Mouse (Mus musculus): Measurements from ENCODE around the gene Tmem220. TPM values are rescaled to one million over a fixed set of nuclear protein-coding genes. Genes with fewer than 3 reads are reported as not detected.
A peak's percentile ranks its signal among the peaks of the same experiment; 100 is the strongest.

Tmem220 gene
- polyA plus RNA-seq (2016; fragmentation: Nextera tagmentation; extraction: Ambion mirVana) = 0.46 and 0.81 TPM in 2 replicates

- peaks cover 15% of the 10 kb centered on the region for H3K4me1 ChIP-seq
- ATAC-seq (ENCODE audit: low FRiP score) = peak; percentile 96
- WGBS = 2% methylated on average over 29 of the region's 35 CpGs
- H3K4me3 ChIP-seq (replicated peaks) = peak within 1 kb of the TSS; percentile 42
- no peaks in the 10 kb centered on the region for H3K36me3 ChIP-seq (replicated peaks)
- H3K4me2 ChIP-seq = peak within 1 kb of the TSS; percentile 69
- H3K9me3 ChIP-seq = no peaks in the 10 kb centered on the region
- no peak within 1 kb of the TSS for H3K27ac ChIP-seq
- H3K9ac ChIP-seq = peak within 1 kb of the TSS; percentile 56
- H3K27me3 ChIP-seq = peaks cover 13% of the 10 kb centered on the region; the same call in 1 of the 2 replicates
These were observed at the start of gene Tmem220 for GRCm38 (mm10) chr11:67024867-67025477. Tmem220 (plus strand) TSS chr11:67025154.

- no peak overlapping the region for H3K27ac ChIP-seq
- no peak overlapping the region for H3K4me2 ChIP-seq
- no peak overlapping the region for H3K9ac ChIP-seq
- 90% methylated on average over 7 of the region's 7 CpGs for WGBS
- H3K36me3 ChIP-seq (replicated peaks) = no peaks in the 10 kb centered on the region
- H3K9me3 ChIP-seq = peaks cover 6% of the 10 kb centered on the region; the same call in 1 of the 2 replicates
- no peaks in the 10 kb centered on the region for H3K27me3 ChIP-seq
- ATAC-seq (ENCODE audit: low FRiP score) = no peak
- no peaks in the 10 kb centered on the region for H3K4me1 ChIP-seq
- H3K4me3 ChIP-seq (replicated peaks) = no peak overlapping the region
These were observed 49.2 kb upstream of the Tmem220 start for GRCm38 (mm10) chr11:66975606-66976330.

- H3K36me3 ChIP-seq (replicated peaks) = no peaks in the 10 kb centered on the region
- no peak overlapping the region for H3K27ac ChIP-seq
- no peak overlapping the region for H3K4me2 ChIP-seq
- 0 out of 2 replicates have a peak, but pooled peaks cover 1% of the 10 kb centered on the region for H3K27me3 ChIP-seq
- no peak overlapping the region for H3K9ac ChIP-seq
- no peak overlapping the region for H3K4me3 ChIP-seq (replicated peaks)
- H3K4me1 ChIP-seq = peaks cover 21% of the 10 kb centered on the region
- H3K9me3 ChIP-seq = no peaks in the 10 kb centered on the region
- ATAC-seq (ENCODE audit: low FRiP score) = no peak
- WGBS = 87% methylated on average over 15 of the region's 15 CpGs
These were observed 43.4 kb upstream of the Tmem220 start for GRCm38 (mm10) chr11:66981336-66982115.

DNA sequence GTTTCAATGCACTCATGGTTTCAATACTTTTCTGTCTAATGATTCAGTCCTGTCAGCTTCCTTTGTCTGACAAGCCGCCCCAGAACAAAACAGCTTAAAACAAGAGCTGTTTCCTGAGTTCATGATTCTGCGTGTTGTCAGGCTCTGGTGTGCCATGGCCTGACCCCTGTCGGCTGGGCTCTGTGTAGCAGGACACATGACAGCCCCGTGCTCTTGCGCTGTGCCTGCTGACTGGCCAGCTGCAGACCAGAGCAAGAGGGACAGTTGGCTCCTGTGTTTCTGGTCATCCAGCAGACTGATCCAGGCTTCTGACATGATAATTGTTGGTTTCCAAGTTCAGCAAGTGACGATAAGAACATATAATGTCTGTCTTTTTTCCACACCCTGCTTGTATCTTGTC lies 42.2 kb upstream of the Tmem220 start:
- H3K4me1 ChIP-seq = peaks cover 21% of the 10 kb centered on the region
- no peak for ATAC-seq (ENCODE audit: low FRiP score)
- H3K27me3 ChIP-seq = 0 out of 2 replicates have a peak, but pooled peaks cover 3% of the 10 kb centered on the region
- no peak overlapping the region; the same call in 1 of the 2 replicates for H3K27ac ChIP-seq
- no peak overlapping the region for H3K4me3 ChIP-seq (replicated peaks)
- no peak overlapping the region for H3K9ac ChIP-seq
- WGBS = 41% methylated on average over 6 of the region's 6 CpGs
- H3K9me3 ChIP-seq = no peaks in the 10 kb centered on the region
- no peak overlapping the region for H3K4me2 ChIP-seq
- H3K36me3 ChIP-seq (replicated peaks) = no peaks in the 10 kb centered on the region

- H3K36me3 ChIP-seq (replicated peaks) = no peaks in the 10 kb centered on the region
- 0 out of 2 replicates have a peak overlapping the region, but pooled peaks have one; percentile 53 for H3K9ac ChIP-seq
- peak; percentile 31; the same call in 1 of the 2 replicates for ATAC-seq (ENCODE audit: low FRiP score)
- H3K4me3 ChIP-seq (replicated peaks) = no peak overlapping the region
- 0 out of 2 replicates have a peak, but pooled peaks cover 3% of the 10 kb centered on the region for H3K27me3 ChIP-seq
- no peaks in the 10 kb centered on the region for H3K9me3 ChIP-seq
- H3K4me2 ChIP-seq = peak overlapping the region; percentile 58; the same call in 1 of the 2 replicates
- peak overlapping the region; percentile 82 for H3K27ac ChIP-seq
- H3K4me1 ChIP-seq = peaks cover 21% of the 10 kb centered on the region
- 64% methylated on average over 11 of the region's 11 CpGs for WGBS
These were observed 41.4 kb upstream of the Tmem220 start for GRCm38 (mm10) chr11:66983422-66984164.

- Histone ChIP-seq H3K9me3 (no peaks in the 10 kb centered on the region), H3K27me3 (0 out of 2 replicates have a peak, but pooled peaks cover 3% of the 10 kb centered on the region), H3K27ac (peak overlapping the region; percentile 82), H3K4me3 (replicated peaks) (peak overlapping the region; percentile 39), H3K36me3 (replicated peaks) (no peaks in the 10 kb centered on the region), H3K9ac (peak overlapping the region; percentile 53), H3K4me2 (peak overlapping the region; percentile 58), H3K4me1 (peaks cover 21% of the 10 kb centered on the region)
- 5% methylated on average over 28 of the region's 28 CpGs for WGBS
- peak; percentile 74 for ATAC-seq (ENCODE audit: low FRiP score)
These were observed 40.5 kb upstream of the Tmem220 start for GRCm38 (mm10) chr11:66984165-66985135.

DNA sequence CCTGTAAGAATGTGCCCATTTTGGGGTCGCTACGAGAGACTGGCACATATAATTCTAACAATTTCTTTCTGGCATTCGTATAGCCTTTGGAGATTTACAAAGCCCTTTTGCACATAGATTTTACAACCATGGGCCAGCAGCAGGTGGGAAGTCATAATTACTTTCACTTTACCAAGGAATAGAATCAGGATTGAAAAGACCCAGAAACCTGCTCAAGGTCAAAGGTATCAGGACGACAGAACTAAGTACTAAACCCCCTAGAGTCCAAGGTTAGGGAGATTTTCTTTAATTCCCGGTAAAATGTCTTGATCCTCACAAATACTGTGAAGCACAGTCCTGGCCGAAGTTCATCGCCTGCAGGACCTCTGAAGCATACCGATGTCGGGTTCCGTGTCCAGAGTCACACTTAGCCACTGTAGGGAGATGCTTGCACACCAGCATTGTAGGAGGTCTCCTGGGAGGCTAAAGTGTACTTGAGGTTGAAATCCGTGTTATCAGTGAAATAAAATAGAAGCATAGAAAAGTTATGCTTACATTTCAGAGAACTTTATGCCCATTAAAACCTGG lies 39.7 kb upstream of the Tmem220 start:
- Histone ChIP-seq H3K4me2 (peak overlapping the region; percentile 58), H3K36me3 (replicated peaks) (no peaks in the 10 kb centered on the region), H3K4me1 (peaks cover 21% of the 10 kb centered on the region), H3K4me3 (replicated peaks) (peak overlapping the region; percentile 39), H3K9me3 (no peaks in the 10 kb centered on the region), H3K9ac (peak overlapping the region; percentile 42; the same call in 1 of the 2 replicates), H3K27ac (peak overlapping the region; percentile 61), H3K27me3 (0 out of 2 replicates have a peak, but pooled peaks cover 3% of the 10 kb centered on the region)
- ATAC-seq (ENCODE audit: low FRiP score) = no peak
- WGBS = 33% methylated on average over 11 of the region's 11 CpGs

DNA sequence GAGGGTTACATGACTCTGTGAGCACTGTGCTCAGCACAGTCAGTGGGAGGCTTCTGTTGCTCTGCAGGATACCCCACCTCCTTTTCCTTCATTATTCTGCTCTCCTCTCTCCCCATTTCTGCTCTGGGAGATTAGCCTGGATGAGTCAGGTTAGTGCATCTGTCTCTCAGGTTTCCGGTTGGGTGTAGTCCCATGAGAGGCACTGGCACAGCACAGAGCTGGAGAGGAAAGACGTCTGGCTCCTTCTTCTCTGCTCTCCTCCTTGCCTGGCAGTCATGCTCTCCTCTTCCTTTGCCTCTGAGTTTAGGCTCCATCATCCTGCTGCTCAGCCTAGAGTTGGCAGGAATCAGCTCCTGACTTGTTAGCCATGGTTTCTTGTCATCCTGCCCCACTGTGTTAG lies 32.8 kb upstream of the Tmem220 start:
- ATAC-seq (ENCODE audit: low FRiP score) = no peak
- Histone ChIP-seq H3K27ac (no peak overlapping the region), H3K4me3 (replicated peaks) (no peak overlapping the region), H3K36me3 (replicated peaks) (no peaks in the 10 kb centered on the region), H3K9ac (no peak overlapping the region), H3K9me3 (no peaks in the 10 kb centered on the region), H3K4me1 (no peaks in the 10 kb centered on the region), H3K27me3 (no peaks in the 10 kb centered on the region), H3K4me2 (no peak overlapping the region)
- 56% methylated on average over 2 of the region's 2 CpGs for WGBS

DNA sequence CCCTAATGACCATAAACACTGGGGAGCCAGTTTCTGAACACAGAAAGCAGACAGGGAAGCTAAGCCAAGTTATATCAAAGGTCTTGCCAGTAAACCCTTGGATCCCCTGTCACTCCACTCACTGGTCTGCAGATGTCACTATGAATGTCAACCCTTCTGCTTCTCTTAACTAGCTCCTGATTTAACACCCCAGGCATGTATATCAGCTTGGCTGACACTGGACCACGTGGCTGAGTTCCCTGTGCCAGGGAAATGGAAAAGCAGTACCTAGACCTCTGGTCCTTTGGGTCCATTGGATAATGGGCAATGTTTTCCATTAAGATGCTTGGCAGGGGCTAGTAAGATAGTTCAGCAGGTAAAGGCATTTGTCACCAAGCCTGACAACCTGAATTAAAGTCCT lies 31.3 kb upstream of the Tmem220 start:
- no peaks in the 10 kb centered on the region for H3K27me3 ChIP-seq
- H3K9me3 ChIP-seq = no peaks in the 10 kb centered on the region
- H3K36me3 ChIP-seq (replicated peaks) = no peaks in the 10 kb centered on the region
- H3K4me1 ChIP-seq = no peaks in the 10 kb centered on the region
- ATAC-seq (ENCODE audit: low FRiP score) = no peak
- 54% methylated on average over 1 of the region's 1 CpGs for WGBS
- H3K27ac ChIP-seq = no peak overlapping the region
- no peak overlapping the region for H3K4me3 ChIP-seq (replicated peaks)
- no peak overlapping the region for H3K4me2 ChIP-seq
- no peak overlapping the region for H3K9ac ChIP-seq

DNA sequence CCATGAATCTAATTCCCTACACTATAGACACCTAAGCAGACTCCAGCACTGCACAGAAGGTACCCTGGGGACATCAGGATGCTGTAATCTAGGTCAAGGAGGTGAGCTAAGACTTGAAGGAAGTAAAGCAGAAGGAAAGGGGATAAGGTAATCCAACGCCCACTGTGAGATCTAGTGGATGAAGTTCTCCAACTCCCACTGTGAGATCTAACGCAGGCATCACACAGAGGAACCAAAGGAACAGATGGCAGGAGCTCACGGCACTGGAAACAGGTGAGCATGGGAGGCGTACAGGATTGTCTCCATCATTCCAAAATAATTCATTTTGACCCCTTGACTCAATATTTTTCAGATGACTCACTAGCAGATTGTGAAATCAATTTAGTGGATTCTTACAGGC lies 28.5 kb upstream of the Tmem220 start:
- Histone ChIP-seq H3K27me3 (0 out of 2 replicates have a peak, but pooled peaks cover 4% of the 10 kb centered on the region), H3K9me3 (no peaks in the 10 kb centered on the region), H3K27ac (no peak overlapping the region), H3K9ac (no peak overlapping the region), H3K4me2 (no peak overlapping the region), H3K36me3 (replicated peaks) (no peaks in the 10 kb centered on the region), H3K4me1 (peaks cover 11% of the 10 kb centered on the region), H3K4me3 (replicated peaks) (no peak overlapping the region)
- 75% methylated on average over 4 of the region's 4 CpGs for WGBS
- ATAC-seq (ENCODE audit: low FRiP score) = no peak
